Mouse (Mus musculus): ENCODE measurements around the gene Pkdcc. TPM values are rescaled to one million over a fixed set of nuclear protein-coding genes. Genes with fewer than 3 reads are reported as not detected.

Gene Pkdcc
- polyA plus RNA-seq, 1 experiment: 33.9 TPM

- DNase-seq: no peak
- no peak for TF ChIP-seq CTCF (IDR thresholded peaks at IDR 0.05; ENCODE audit: insufficient read depth, low read length)
- no peak for TF ChIP-seq POLR2A (IDR thresholded peaks at IDR 0.05; ENCODE audit: borderline replicate concordance, extremely low read depth, low read depth, low read length)
- 62% methylated on average over 2 of the region's 2 CpGs for WGBS
- H3K4me1 ChIP-seq (ENCODE audit: control insufficient read depth, insufficient read depth, low read length): no peaks in the 10 kb centered on the region
- no peak overlapping the region for H3K4me3 ChIP-seq (replicated peaks; ENCODE audit: extremely low read depth, low read depth, low read length)
These were observed 6.6 kb upstream of the Pkdcc start for GRCm38 (mm10) chr17:83208455-83208854.

- H3K4me1 ChIP-seq (ENCODE audit: control insufficient read depth, insufficient read depth, low read length): peaks cover 5% of the 10 kb centered on the region; the same call in 1 of the 2 replicates
- DNase-seq: no peak
- TF ChIP-seq CTCF (IDR thresholded peaks at IDR 0.05; ENCODE audit: insufficient read depth, low read length) (no peak), POLR2A (IDR thresholded peaks at IDR 0.05; ENCODE audit: borderline replicate concordance, extremely low read depth, low read depth, low read length) (no peak)
- 72% methylated on average over 5 of the region's 5 CpGs for WGBS
- no peak overlapping the region for H3K4me3 ChIP-seq (replicated peaks; ENCODE audit: extremely low read depth, low read depth, low read length)
These were observed 4.6 kb upstream of the Pkdcc start for GRCm38 (mm10) chr17:83210531-83210930.

- H3K4me1 ChIP-seq (ENCODE audit: control insufficient read depth, insufficient read depth, low read length): peaks cover 5% of the 10 kb centered on the region; the same call in 1 of the 2 replicates
- DNase-seq: no peak
- 93% methylated on average over 10 of the region's 10 CpGs for WGBS
- no peak overlapping the region for H3K4me3 ChIP-seq (replicated peaks; ENCODE audit: extremely low read depth, low read depth, low read length)
- TF ChIP-seq POLR2A (IDR thresholded peaks at IDR 0.05; ENCODE audit: borderline replicate concordance, extremely low read depth, low read depth, low read length) (no peak), CTCF (IDR thresholded peaks at IDR 0.05; ENCODE audit: insufficient read depth, low read length) (no peak)
These were observed 3.9 kb upstream of the Pkdcc start for GRCm38 (mm10) chr17:83211196-83211595.

GRCm38 (mm10) chr17:83212422-83212821, 2.7 kb upstream of the Pkdcc start:
- no peak overlapping the region for H3K4me3 ChIP-seq (replicated peaks; ENCODE audit: extremely low read depth, low read depth, low read length)
- no peak for DNase-seq
- no peak for TF ChIP-seq CTCF (IDR thresholded peaks at IDR 0.05; ENCODE audit: insufficient read depth, low read length)
- whole genome bisulfite sequencing: 85% methylated on average over 2 of the region's 2 CpGs
- H3K4me1 ChIP-seq (ENCODE audit: control insufficient read depth, insufficient read depth, low read length): peaks cover 5% of the 10 kb centered on the region; the same call in 1 of the 2 replicates

- TF ChIP-seq CTCF (IDR thresholded peaks at IDR 0.05; ENCODE audit: insufficient read depth, low read length) (no peak), POLR2A (IDR thresholded peaks at IDR 0.05; ENCODE audit: borderline replicate concordance, extremely low read depth, low read depth, low read length) (no peak)
- DNase-seq: no peak
- Histone ChIP-seq H3K4me3 (replicated peaks; ENCODE audit: extremely low read depth, low read depth, low read length) (no peak overlapping the region), H3K4me1 (ENCODE audit: control insufficient read depth, insufficient read depth, low read length) (peaks cover 5% of the 10 kb centered on the region; the same call in 1 of the 2 replicates)
- 89% methylated on average over 9 of the region's 9 CpGs for WGBS
These were observed 1.7 kb upstream of the Pkdcc start for GRCm38 (mm10) chr17:83213228-83213915.

GRCm38 (mm10) chr17:83214161-83214592, 915 bp upstream of the Pkdcc start:
- DNase-seq: peak; percentile 48

GRCm38 (mm10) chr17:83215529-83216244, 595 bp downstream of the Pkdcc start:
- TF ChIP-seq POLR2A (IDR thresholded peaks at IDR 0.05; ENCODE audit: borderline replicate concordance, extremely low read depth, low read depth, low read length): no peak
- no peak for TF ChIP-seq CTCF (IDR thresholded peaks at IDR 0.05; ENCODE audit: insufficient read depth, low read length)
- Histone ChIP-seq H3K4me3 (replicated peaks; ENCODE audit: extremely low read depth, low read depth, low read length) (peak overlapping the region; percentile 49), H3K4me1 (ENCODE audit: control insufficient read depth, insufficient read depth, low read length) (peaks cover 5% of the 10 kb centered on the region)
- peak; percentile 46 for DNase-seq
- WGBS: 2% methylated on average over 79 of the region's 80 CpGs

More at GRCm38 (mm10) chr17:83214161-83214592, 915 bp upstream of the Pkdcc start:
- peaks cover 5% of the 10 kb centered on the region; the same call in 1 of the 2 replicates for H3K4me1 ChIP-seq (ENCODE audit: control insufficient read depth, insufficient read depth, low read length)
- peak overlapping the region; percentile 58 for H3K4me3 ChIP-seq (replicated peaks; ENCODE audit: extremely low read depth, low read depth, low read length)
- 2% methylated on average over 16 of the region's 16 CpGs for WGBS
- no peak for TF ChIP-seq CTCF (IDR thresholded peaks at IDR 0.05; ENCODE audit: insufficient read depth, low read length)

- DNase-seq: no peak
- WGBS: 52% methylated on average over 7 of the region's 7 CpGs
- Histone ChIP-seq H3K4me1 (ENCODE audit: control insufficient read depth, insufficient read depth, low read length) (peaks cover 5% of the 10 kb centered on the region), H3K4me3 (replicated peaks; ENCODE audit: extremely low read depth, low read depth, low read length) (peak overlapping the region; percentile 49)
- TF ChIP-seq CTCF (IDR thresholded peaks at IDR 0.05; ENCODE audit: insufficient read depth, low read length) (no peak), POLR2A (IDR thresholded peaks at IDR 0.05; ENCODE audit: borderline replicate concordance, extremely low read depth, low read depth, low read length) (no peak)
These were observed 1.3 kb downstream of the Pkdcc start for GRCm38 (mm10) chr17:83216251-83216919.

GRCm38 (mm10) chr17:83218189-83218588, 3.1 kb downstream of the Pkdcc start:
- no peak for DNase-seq
- H3K4me3 ChIP-seq (replicated peaks; ENCODE audit: extremely low read depth, low read depth, low read length): no peak overlapping the region
- TF ChIP-seq POLR2A (IDR thresholded peaks at IDR 0.05; ENCODE audit: borderline replicate concordance, extremely low read depth, low read depth, low read length) (no peak), CTCF (IDR thresholded peaks at IDR 0.05; ENCODE audit: insufficient read depth, low read length) (no peak)
- peaks cover 5% of the 10 kb centered on the region for H3K4me1 ChIP-seq (ENCODE audit: control insufficient read depth, insufficient read depth, low read length)
- 77% methylated on average over 2 of the region's 2 CpGs for WGBS
